Mouse (Mus musculus) cortical plate, adult 2 months (tissue): ENCODE data around the gene Neurl3.

Source experiments
- CTCF ChIP-seq: fragments of 200-500 bp; IDR thresholded peaks from 2 replicates; pipeline ENCODE4 v1.5.1; 2011; ENCODE audit warnings: mild to moderate bottlenecking, control low read depth, low read length; ENCODE audit not compliant: insufficient read depth; ENCODE audit errors: extremely low read depth
- POLR2A ChIP-seq: fragments of 200-500 bp; IDR thresholded peaks from 2 replicates; pipeline ENCODE4 v1.6.1; 2011; ENCODE audit warnings: mild to moderate bottlenecking, low read length, control low read depth; ENCODE audit not compliant: insufficient read depth; ENCODE audit errors: extremely low read depth

DNA sequence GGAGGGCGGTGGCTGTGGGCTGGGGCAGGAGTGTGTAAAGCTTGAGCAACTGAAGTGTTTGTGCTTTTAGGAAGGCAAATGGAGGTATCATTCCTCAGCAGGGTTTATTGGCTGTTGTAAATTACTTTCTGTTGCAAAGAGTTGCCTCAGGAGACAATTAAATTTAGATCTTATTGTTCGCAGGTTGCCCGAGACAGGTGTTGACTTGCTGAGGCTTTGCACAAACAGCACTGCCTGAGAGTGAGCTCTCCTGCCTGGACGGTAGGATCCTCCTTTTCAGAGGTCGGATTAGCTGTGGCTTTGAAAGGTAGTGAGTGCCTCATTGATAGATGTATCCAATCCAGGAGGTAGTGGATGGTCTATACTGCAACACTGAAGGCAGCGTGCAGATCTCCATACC lies 31.6 kb upstream of the Neurl3 start:
- no peak for TF ChIP-seq CTCF
- TF ChIP-seq POLR2A: no peak
